Comparison of ENCODE assay signal across 28 mouse cellular contexts in the genomic region with DNA sequence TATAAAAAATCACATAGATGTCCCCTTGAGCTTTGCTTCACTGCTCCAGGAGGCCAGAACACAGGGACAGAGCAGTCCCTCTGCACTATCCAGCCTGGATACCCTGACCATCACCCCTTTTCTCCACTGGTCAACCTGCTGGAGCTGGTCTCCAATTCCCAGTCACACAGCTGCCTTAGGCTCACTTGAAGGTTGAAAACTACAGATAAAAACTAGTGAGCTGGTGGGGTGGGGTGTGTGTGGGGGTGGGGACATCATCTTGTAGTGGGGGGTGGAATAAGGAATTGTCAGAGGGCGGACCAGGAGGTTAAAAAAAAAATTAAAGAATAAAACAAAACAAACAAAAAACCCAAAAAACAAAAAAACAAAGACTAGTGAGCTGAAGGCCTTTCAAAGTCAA. TPM values are rescaled to one million over a fixed set of nuclear protein-coding genes. Genes with fewer than 3 reads are reported as not detected.
DNase-seq lines count a peak whose midpoint lies in the region; ATAC-seq lines count a peak whose summit lies in the region.
"Had no signal": no experiment of that assay in that cellular context is flagged by ENCODE, and none has a peak within 500 bp of the region (broad histone marks: within the 10 kb centered on the region; RNA-seq: fewer than 3 reads in every experiment).

No protein-coding gene starts in this region.

- ATAC-seq in erythroblast, adult 5-6 weeks (replicated peaks; ENCODE audit: low FRiP score, poor library complexity, severe bottlenecking) = no peak
- ATAC-seq in liver, embryonic 12.5 days = peak; percentile 61
- peak; percentile 37 for ATAC-seq in liver, embryonic 15.5 days (ENCODE audit: insufficient read depth)
- ATAC-seq: forebrain, embryonic 13.5 days; forebrain, embryonic 16.5 days; hindbrain, embryonic 16.5 days; Patski had no signal

- peak overlapping the region; percentile 82 for H3K27ac ChIP-seq in liver, embryonic 12.5 days
- peak overlapping the region; percentile 87 for H3K27ac ChIP-seq in liver, embryonic 15.5 days (replicated peaks)
- H3K27ac ChIP-seq: embryonic facial prominence, embryonic 12.5 days; embryonic facial prominence, embryonic 15.5 days; forebrain, embryonic 10.5 days; forebrain, embryonic 13.5 days; heart, embryonic 15.5 days; hindbrain, embryonic 10.5 days; hindbrain, embryonic 13.5 days had no signal

- peaks cover 95% of the 10 kb centered on the region for H3K4me1 ChIP-seq in erythroblast, embryonic 14.5 days (ENCODE audit: control insufficient read depth)
- peaks cover 90% of the 10 kb centered on the region for H3K4me1 ChIP-seq in liver, embryonic 12.5 days
- H3K4me1 ChIP-seq in liver, embryonic 15.5 days (replicated peaks) = peaks cover 87% of the 10 kb centered on the region
- H3K4me1 ChIP-seq: embryonic facial prominence, embryonic 12.5 days; embryonic facial prominence, embryonic 15.5 days; forebrain, embryonic 10.5 days; forebrain, embryonic 13.5 days; hindbrain, embryonic 10.5 days; hindbrain, embryonic 13.5 days had no signal

- peaks cover 50% of the 10 kb centered on the region for H3K36me3 ChIP-seq in erythroblast, embryonic 14.5 days (ENCODE audit: control insufficient read depth)
- H3K36me3 ChIP-seq in liver, embryonic 12.5 days = peaks cover 25% of the 10 kb centered on the region
- H3K36me3 ChIP-seq in liver, embryonic 15.5 days (replicated peaks) = peaks cover 10% of the 10 kb centered on the region; the same call in 1 of the 2 replicates
- H3K36me3 ChIP-seq: heart, embryonic 15.5 days had no signal

- WGBS in liver, embryonic 12.5 days (ENCODE audit: insufficient replicate concordance) = 63% methylated on average over 1 of the region's 1 CpGs
- 64% methylated on average over 1 of the region's 1 CpGs for WGBS in liver, embryonic 15.5 days (ENCODE audit: insufficient replicate concordance)

- peak overlapping the region; percentile 65 for H3K9ac ChIP-seq in liver, embryonic 12.5 days
- peak overlapping the region; percentile 43 for H3K9ac ChIP-seq in liver, embryonic 15.5 days
- H3K9ac ChIP-seq: embryonic facial prominence, embryonic 12.5 days; embryonic facial prominence, embryonic 15.5 days; forebrain, embryonic 13.5 days; heart, embryonic 12.5 days; heart, embryonic 15.5 days; hindbrain, embryonic 13.5 days had no signal

- no peaks in the 10 kb centered on the region for H3K27me3 ChIP-seq in erythroblast, embryonic 14.5 days (ENCODE audit: control insufficient read depth)
- H3K27me3 ChIP-seq in liver, embryonic 12.5 days (replicated peaks) = no peaks in the 10 kb centered on the region
- no peaks in the 10 kb centered on the region for H3K27me3 ChIP-seq in liver, embryonic 15.5 days
- H3K27me3 ChIP-seq: embryonic facial prominence, embryonic 12.5 days; embryonic facial prominence, embryonic 15.5 days; forebrain, embryonic 13.5 days; heart, embryonic 12.5 days; heart, embryonic 15.5 days; hindbrain, embryonic 13.5 days; Patski had no signal

- H3K9me3 ChIP-seq in erythroblast, embryonic 14.5 days (ENCODE audit: control insufficient read depth, low read length) = no peaks in the 10 kb centered on the region
- H3K9me3 ChIP-seq in liver, embryonic 12.5 days (replicated peaks) = no peaks in the 10 kb centered on the region
- no peaks in the 10 kb centered on the region for H3K9me3 ChIP-seq in liver, embryonic 15.5 days (replicated peaks)
- H3K9me3 ChIP-seq: embryonic facial prominence, embryonic 12.5 days; embryonic facial prominence, embryonic 15.5 days; heart, embryonic 12.5 days; heart, embryonic 15.5 days had no signal

- no peak for DNase-seq in kidney, postnatal 36 days
- no peak for DNase-seq in Muller cell, postnatal 12 days (ENCODE audit: inconsistent ontology term)
- DNase-seq in adrenal gland, adult (ENCODE audit: inconsistent age in 2 of 2, low spot score in 1 of 2) = no peak
- DNase-seq: adrenal gland, adult 2 months; adrenal gland, postnatal 14 days; cerebellum, adult 11 months; cerebellum, adult 2 months; cerebellum, adult 9-11 months; cerebellum, postnatal 25 days; gastrocnemius, postnatal 10 days; gastrocnemius, postnatal 36 days; heart, postnatal 10 days; heart, postnatal 36 days had no signal

- H3K4me3 ChIP-seq in erythroblast, embryonic 14.5 days (replicated peaks) = peak overlapping the region; percentile 42
- no peak overlapping the region for H3K4me3 ChIP-seq in liver, embryonic 12.5 days
- no peak overlapping the region for H3K4me3 ChIP-seq in liver, embryonic 15.5 days (replicated peaks)
- H3K4me3 ChIP-seq: embryonic facial prominence, embryonic 12.5 days; embryonic facial prominence, embryonic 15.5 days; forebrain, embryonic 10.5 days; forebrain, embryonic 13.5 days; heart, embryonic 12.5 days; heart, embryonic 15.5 days; hindbrain, embryonic 10.5 days; hindbrain, embryonic 13.5 days had no signal

- H3K4me2 ChIP-seq in liver, embryonic 12.5 days = peak overlapping the region; percentile 53
- H3K4me2 ChIP-seq in liver, embryonic 15.5 days = peak overlapping the region; percentile 46
- H3K4me2 ChIP-seq: embryonic facial prominence, embryonic 12.5 days; embryonic facial prominence, embryonic 15.5 days; forebrain, embryonic 13.5 days; heart, embryonic 12.5 days; heart, embryonic 15.5 days; hindbrain, embryonic 13.5 days had no signal

RNA-seq across cellular contexts. Expression of gene Rab10, which starts 21.3 kb away (rescaled TPM):
- polyA plus RNA-seq in erythroblast, embryonic 14.5 days (2012) = 7.9 and 8.6 TPM in 2 replicates
- total RNA-seq in erythroblast, adult 5-6 weeks (2015; ENCODE audit: low replicate concordance) = 121 and 138 TPM in 2 replicates
- 157 and 179 TPM in 2 replicates for total RNA-seq in erythroblast, adult 5-6 weeks (2017; ENCODE audit: low replicate concordance)
- polyA plus RNA-seq in liver, embryonic 12.5 days (2016; fragmentation: Nextera tagmentation; extraction: Ambion mirVana) = 79.4 and 80.8 TPM in 2 replicates
- 45.3 and 45.7 TPM in 2 replicates for polyA plus RNA-seq in liver, embryonic 15.5 days (2015; fragmentation: Nextera tagmentation; extraction: Ambion mirVana)
